Mouse (Mus musculus): ENCODE measurements at regions not wholly inside any gene's neighbourhood (a gene's known extent, or its start where the extent isn't known, plus 50 kb on each side); places are given as distances from the start of the nearest gene placed in this dataset.

- no peak for DNase-seq
Observed at GRCm38 (mm10) chr5:7782235-7782634, 178.0 kb upstream of the Steap4 start.

GRCm38 (mm10) chr5:7788406-7788805 lies 171.9 kb upstream of the Steap4 start:
- no peak for DNase-seq

GRCm38 (mm10) chr5:7789126-7789525 lies 171.1 kb upstream of the Steap4 start:
- no peak for DNase-seq

GRCm38 (mm10) chr5:7820592-7820991 lies 139.7 kb upstream of the Steap4 start:
- peak; percentile 3 for DNase-seq

GRCm38 (mm10) chr5:7821700-7822099 lies 138.6 kb upstream of the Steap4 start:
- no peak for DNase-seq

GRCm38 (mm10) chr5:7829618-7830017 lies 130.6 kb upstream of the Steap4 start:
- DNase-seq = no peak

GRCm38 (mm10) chr5:7833812-7834211 lies 126.4 kb upstream of the Steap4 start:
- DNase-seq = no peak

GRCm38 (mm10) chr5:7863047-7863446 lies 97.2 kb upstream of the Steap4 start:
- DNase-seq = no peak

- no peak for DNase-seq
Observed at GRCm38 (mm10) chr5:7866041-7866641, 94.1 kb upstream of the Steap4 start.

- DNase-seq = peak; percentile 54
Observed at GRCm38 (mm10) chr5:7899537-7899936, 60.7 kb upstream of the Steap4 start.
